Mouse (Mus musculus): ENCODE data around the gene Gm10428. TPM values are rescaled to one million over a fixed set of nuclear protein-coding genes. Genes with fewer than 3 reads are reported as not detected.
A peak's percentile ranks its signal among the peaks of the same experiment; 100 is the strongest.
"Not testable (repeated sequence)": the region's sequence is repeated elsewhere in the genome, so short reads cannot be mapped to it uniquely, and the experiment has no call there.

Gm10428 gene
- not detected for total RNA-seq (2021)

GRCm38 (mm10) chr11:62752780-62753179 lies at the start of gene Gm10428:
Gene Gm10428 (plus strand): TSS chr11:62753100.
- intact Hi-C loops (cut with DNase I): loop anchor here (10.0 kb wide), 1 partner anchor 92 kb away; the partner anchor contains the start of gene Fbxw10
- DNase-seq: no peak

- DNase-seq: no peak
These were observed 46.8 kb upstream of the Gm10428 start for GRCm38 (mm10) chr11:62706141-62706540.

DNA sequence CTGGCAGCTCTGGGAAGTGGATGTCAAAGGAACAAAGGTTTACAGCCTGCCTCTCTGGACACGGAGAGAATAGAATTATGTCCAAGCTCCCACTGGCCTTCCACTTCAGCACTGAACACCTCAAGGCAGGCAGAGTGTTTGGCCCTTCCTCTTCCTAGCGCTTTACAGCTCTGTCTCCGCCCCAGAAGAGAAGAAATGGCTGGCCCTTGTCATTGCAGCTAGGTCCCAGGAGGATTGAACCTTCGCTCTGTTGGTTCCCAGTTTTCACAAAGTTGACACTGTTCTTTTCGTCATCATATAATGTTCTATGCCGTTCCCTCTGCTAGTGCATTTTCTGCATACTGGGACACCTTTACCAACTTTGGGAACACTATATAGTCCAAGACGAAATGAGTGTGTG lies 44.6 kb upstream of the Gm10428 start:
- intact Hi-C loops (cut with DNase I): no loop called here
- no peak for DNase-seq

More at GRCm38 (mm10) chr11:62706141-62706540, 46.8 kb upstream of the Gm10428 start:
- intact Hi-C loops (cut with DNase I): no loop called here

- no peak for DNase-seq
- intact Hi-C loops (cut with DNase I): no loop called here
These were observed 42.2 kb upstream of the Gm10428 start for GRCm38 (mm10) chr11:62710657-62711056.

DNA sequence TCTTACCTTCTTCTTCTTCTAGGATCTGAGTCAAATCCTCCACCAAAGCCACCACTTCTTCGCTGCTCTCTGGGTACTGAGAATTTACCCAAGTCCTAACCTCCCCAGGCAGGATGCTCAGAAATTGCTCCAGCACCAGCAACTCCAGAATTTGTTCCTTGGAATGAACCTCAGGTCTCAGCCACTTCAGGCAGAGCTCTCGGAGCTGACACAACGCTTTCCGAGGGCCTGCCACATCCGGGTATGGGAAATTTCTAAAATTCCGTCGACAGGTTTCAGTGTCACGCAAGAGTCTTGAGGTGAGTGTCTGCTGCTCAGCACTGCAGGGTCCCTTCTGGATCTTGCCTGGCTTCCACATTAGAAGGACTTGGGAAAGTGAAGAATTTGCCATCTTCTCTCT lies 24.6 kb upstream of the Gm10428 start:
- intact Hi-C loops (cut with DNase I): no loop called here
- DNase-seq: no peak

- peak; percentile 95 for DNase-seq
- intact Hi-C loops (cut with DNase I): no loop called here
These were observed 21.4 kb upstream of the Gm10428 start, which contains the start of gene Zfp287 for GRCm38 (mm10) chr11:62731311-62732021. Gene Zfp287 (minus strand): TSS chr11:62731905.

DNA sequence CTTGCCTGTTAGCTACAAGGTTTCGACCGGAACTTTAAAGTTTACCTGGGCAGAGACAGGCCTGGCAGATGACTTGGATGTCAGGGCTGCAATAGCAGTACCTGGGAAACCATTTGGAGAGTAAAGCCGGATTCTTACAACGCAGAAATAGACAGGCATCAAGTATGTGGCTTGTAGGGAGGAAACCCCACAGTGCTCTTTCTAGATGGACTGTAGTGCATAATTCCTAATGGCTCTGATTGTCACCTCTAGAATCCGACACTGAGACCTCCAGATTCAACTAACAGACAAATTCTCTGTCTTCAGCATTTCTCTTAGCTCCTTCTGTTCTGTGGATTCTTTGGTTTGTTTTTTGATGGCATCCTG lies 20.9 kb upstream of the Gm10428 start:
- intact Hi-C loops (cut with DNase I): no loop called here
- no peak for DNase-seq

DNA sequence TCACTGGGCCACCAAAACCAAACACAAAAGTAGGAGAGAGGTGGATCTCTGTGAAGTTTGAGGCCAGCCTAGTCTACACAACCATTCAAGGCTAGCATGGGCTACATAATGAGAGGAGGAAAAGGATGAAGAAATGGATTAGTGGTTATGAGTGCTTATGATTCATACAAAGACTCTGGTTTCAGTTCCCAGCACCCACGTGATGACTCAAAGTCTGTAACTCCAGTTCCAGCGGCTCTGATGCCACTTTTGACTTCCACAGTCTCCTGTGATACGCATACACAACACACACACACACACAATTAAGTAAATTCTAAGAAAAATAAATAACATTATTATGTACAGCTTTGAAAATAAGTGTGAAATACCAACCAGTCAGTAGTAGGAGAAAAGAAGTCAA lies 20.2 kb upstream of the Gm10428 start:
- no peak for DNase-seq
- intact Hi-C loops (cut with DNase I): no loop called here

DNA sequence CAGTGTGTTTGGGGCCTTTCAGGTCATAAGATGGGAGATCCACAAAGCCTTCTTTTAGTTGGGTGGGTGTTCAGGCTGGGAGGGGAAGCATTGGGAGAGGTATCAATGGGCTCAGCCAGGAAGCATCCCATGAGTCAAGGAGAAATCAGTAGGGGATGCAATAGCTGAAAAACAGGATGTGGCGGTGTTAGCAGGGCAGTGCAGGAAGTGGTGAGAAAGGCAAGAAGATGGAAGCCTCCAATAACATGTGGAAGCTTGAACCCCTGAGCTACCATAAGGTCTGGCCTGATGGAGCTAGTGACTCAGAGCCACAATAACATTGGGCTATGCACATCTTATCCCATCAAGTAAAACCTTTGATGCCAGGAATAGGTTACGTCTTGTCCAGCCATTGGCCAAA lies 11.7 kb upstream of the Gm10428 start:
- no peak for DNase-seq
- intact Hi-C loops (cut with DNase I): loop anchor here (5.0 kb wide), 1 partner anchor 431 kb away; no protein-coding TSS in a partner anchor

- intact Hi-C loops (cut with DNase I): loop anchor here (5.0 kb wide), 1 partner anchor 430 kb away; no protein-coding TSS in a partner anchor
- no peak for DNase-seq
These were observed 10.5 kb upstream of the Gm10428 start for GRCm38 (mm10) chr11:62742261-62742957.

- peak; percentile 71 for DNase-seq
- intact Hi-C loops (cut with DNase I): loop anchor here (5.0 kb wide), 1 partner anchor 428 kb away; no protein-coding TSS in a partner anchor
These were observed 8.8 kb upstream of the Gm10428 start for GRCm38 (mm10) chr11:62744103-62744502.

DNA sequence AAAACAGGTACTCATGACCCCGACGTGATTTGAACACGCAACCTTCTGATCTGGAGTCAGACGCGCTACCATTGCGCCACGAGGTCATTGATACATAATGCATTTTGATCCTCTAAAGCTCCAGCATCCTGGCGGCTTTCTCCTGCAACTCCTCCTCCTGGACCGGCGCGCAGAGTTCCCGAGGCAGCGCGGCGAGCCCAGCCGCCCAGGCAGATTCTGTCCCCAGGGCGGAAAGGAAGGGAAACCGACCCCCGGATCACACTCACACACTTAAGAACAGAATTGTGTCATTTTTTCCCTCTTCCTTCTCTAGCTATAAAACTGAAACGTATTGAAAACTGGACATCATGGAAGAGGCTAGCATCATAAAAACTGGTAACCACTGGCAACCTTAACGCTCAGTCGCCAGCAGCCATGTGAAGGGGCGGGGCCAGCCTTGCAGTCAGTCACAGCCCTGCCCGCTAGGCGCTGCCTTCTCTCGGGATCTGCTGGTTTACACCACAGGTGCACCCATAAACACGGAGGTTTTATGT lies 6.8 kb upstream of the Gm10428 start:
- intact Hi-C loops (cut with DNase I): no loop called here

GRCm38 (mm10) chr11:62747227-62747626 lies 5.7 kb upstream of the Gm10428 start:
- intact Hi-C loops (cut with DNase I): no loop called here

More for the DNA sequence above, 6.8 kb upstream of the Gm10428 start:
- DNase-seq: peak; percentile 63

GRCm38 (mm10) chr11:62748062-62748461 lies 4.8 kb upstream of the Gm10428 start:
- DNase-seq: no peak
- intact Hi-C loops (cut with DNase I): no loop called here

More at GRCm38 (mm10) chr11:62747227-62747626, 5.7 kb upstream of the Gm10428 start:
- no peak for DNase-seq

GRCm38 (mm10) chr11:62749445-62749844 lies 3.5 kb upstream of the Gm10428 start:
- intact Hi-C loops (cut with DNase I); DNase-seq: not testable (repeated sequence)

- intact Hi-C loops (cut with DNase I): loop anchor here (10.0 kb wide), 1 partner anchor 93 kb away; the partner anchor contains the start of gene Fbxw10
- DNase-seq: no peak
These were observed 709 bp upstream of the Gm10428 start for GRCm38 (mm10) chr11:62752191-62752590.

DNA sequence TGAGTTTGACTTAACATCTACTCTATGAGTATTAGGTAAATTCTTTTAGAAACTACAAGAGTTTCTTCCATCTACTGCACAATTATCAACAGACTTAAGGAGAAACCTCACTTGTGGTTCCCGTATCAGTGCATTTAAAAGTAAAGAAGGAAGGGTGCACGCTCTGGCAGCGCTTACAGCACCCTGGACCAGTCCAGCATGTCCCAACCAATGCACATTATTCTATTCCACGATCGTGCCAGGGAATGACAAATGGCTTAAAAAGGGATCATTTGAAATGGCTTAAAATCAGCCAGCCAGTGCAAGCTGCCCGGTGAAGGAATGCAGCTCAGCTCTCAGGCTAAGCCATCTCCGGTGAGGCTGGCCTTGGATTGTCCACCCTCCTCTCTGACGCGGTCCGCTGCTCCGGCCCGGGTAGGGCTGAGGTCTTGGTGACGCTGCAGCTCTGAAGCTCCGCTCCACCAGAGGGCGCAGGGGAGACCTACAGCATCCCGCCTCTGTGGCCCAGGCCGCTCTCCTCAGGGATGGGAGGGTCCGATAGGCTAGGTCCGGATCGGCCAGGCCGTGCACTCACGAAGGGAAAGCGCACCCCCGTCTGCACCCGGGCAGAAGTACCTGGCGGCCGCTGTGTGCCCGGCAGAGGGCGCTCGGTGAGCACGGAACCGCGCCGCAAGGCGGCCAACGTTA lies 3.7 kb downstream of the Gm10428 start:
- DNase-seq: peak; percentile 98
- intact Hi-C loops (cut with DNase I): loop anchor here (5.0 to 10.0 kb wide), 2 partner anchors 88 to 381 kb away; partner anchors contain the start of gene Fbxw10

GRCm38 (mm10) chr11:62757143-62757507 lies 4.2 kb downstream of the Gm10428 start:
- DNase-seq: no peak
- intact Hi-C loops (cut with DNase I): loop anchor here (5.0 to 10.0 kb wide), 2 partner anchors 88 to 380 kb away; partner anchors contain the start of gene Fbxw10

DNA sequence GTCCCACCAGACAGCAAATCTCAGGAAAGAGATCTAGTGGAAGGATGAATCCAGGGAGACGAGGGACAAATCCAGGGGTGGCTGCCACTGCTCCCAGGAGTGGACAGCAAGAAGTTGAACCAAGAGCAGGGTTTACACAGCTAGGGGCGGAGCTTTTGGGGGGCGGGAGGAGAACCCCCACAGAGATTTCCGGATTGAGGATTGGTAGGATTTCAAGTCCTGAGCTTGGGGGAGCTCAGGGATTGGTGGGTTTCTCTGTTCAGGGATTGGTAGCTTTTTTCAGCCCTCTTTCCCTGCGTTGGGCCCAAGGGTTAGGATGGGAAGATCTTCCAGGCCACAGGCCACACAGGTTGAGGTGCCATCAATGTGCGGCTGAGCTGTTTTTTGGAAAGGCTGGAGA lies 5.0 kb downstream of the Gm10428 start:
- DNase-seq: no peak
- intact Hi-C loops (cut with DNase I): loop anchor here (5.0 to 10.0 kb wide), 2 partner anchors 87 to 379 kb away; partner anchors contain the start of gene Fbxw10

GRCm38 (mm10) chr11:62758491-62758890 lies 5.6 kb downstream of the Gm10428 start:
- no peak for DNase-seq
- intact Hi-C loops (cut with DNase I): loop anchor here (5.0 to 10.0 kb wide), 2 partner anchors 86 to 379 kb away; partner anchors contain the start of gene Fbxw10

Data from left cerebral cortex, postnatal 4 days (tissue).